In the genomic region with DNA sequence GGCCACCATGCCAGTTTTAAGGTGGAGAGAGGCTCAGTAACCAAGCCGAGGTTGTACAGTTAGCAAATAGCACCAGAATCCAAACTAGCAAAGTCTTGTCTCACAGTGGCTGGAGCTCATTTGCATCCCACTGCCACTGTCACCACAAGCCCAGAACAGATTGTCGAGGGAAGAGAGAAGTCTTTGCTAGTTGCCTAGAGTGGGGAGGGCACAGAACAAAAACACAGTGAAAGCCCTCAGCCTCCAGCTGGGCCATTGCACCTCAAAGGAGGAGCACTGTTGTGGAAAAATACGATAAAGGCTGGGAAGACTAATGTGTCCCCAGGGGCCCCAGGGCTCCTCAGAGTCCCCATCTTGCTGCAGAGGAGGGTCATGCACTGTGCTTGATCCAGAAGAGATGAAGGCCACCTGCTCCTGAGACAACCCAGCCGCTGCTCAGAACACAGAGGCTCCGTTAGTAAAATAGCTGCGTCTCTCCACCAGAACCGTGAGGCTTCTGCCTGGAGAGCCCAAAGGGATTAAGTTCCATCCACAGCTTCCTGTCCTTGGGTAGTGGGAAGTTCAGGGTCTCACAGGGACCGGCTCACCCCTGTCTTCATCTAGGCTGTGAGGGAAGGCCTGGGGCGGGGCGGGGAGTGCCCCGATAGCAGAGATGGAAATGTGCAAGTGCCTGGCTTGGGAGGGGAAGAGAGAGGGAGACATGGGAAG, we compare ENCODE assay signal across 9 mouse cellular contexts. TPM values are rescaled to one million over a fixed set of nuclear protein-coding genes. Genes with fewer than 3 reads are reported as not detected.
DNase-seq lines count a peak whose midpoint lies in the region; ATAC-seq lines count a peak whose summit lies in the region.
"Had no signal": no experiment of that assay in that cellular context is flagged by ENCODE, and none has a peak within 500 bp of the region (broad histone marks: within the 10 kb centered on the region; RNA-seq: fewer than 3 reads in every experiment).

No protein-coding gene starts in this region.

- peaks cover 5% of the 10 kb centered on the region; the same call in 1 of the 2 replicates for H3K4me1 ChIP-seq in midbrain, embryonic 11.5 days (ENCODE audit: control insufficient read depth, insufficient read depth, low read length)
- H3K4me1 ChIP-seq in midbrain, embryonic 15.5 days = peaks cover 7% of the 10 kb centered on the region; the same call in 1 of the 2 replicates
- H3K4me1 ChIP-seq in stomach, embryonic 15.5 days = peaks cover 36% of the 10 kb centered on the region

- no peak overlapping the region for H3K4me2 ChIP-seq in midbrain, embryonic 11.5 days
- H3K4me2 ChIP-seq in midbrain, embryonic 15.5 days = no peak overlapping the region
- 0 out of 2 replicates have a peak overlapping the region, but pooled peaks have one; percentile 3 for H3K4me2 ChIP-seq in stomach, embryonic 15.5 days

- no peak for ATAC-seq in midbrain, embryonic 11.5 days (ENCODE audit: low FRiP score)
- ATAC-seq in midbrain, embryonic 15.5 days (replicated peaks) = no peak
- ATAC-seq in stomach, embryonic 15.5 days (ENCODE audit: insufficient read depth, low FRiP score, low read depth) = peak; percentile 63
- no peak for ATAC-seq in monocyte, adult 5-6 weeks (replicated peaks; ENCODE audit: insufficient number of reproducible peaks, low FRiP score, low TSS enrichment, poor library complexity, severe bottlenecking)

- no peaks in the 10 kb centered on the region for H3K36me3 ChIP-seq in midbrain, embryonic 11.5 days (ENCODE audit: control insufficient read depth, insufficient read depth, low read length)
- no peaks in the 10 kb centered on the region for H3K36me3 ChIP-seq in midbrain, embryonic 15.5 days (replicated peaks)
- no peaks in the 10 kb centered on the region for H3K36me3 ChIP-seq in stomach, embryonic 15.5 days

- DNase-seq in midbrain, embryonic 11.5 days (ENCODE audit: low spot score, missing footprints) = peak; percentile 87
- peak; percentile 67 to 85 for DNase-seq in heart, adult 18-20 months
- peak; percentile 62 for DNase-seq in kidney, adult 9 months
- no peak for DNase-seq in spleen, postnatal 4 days (ENCODE audit: low spot score in 2 of 2)
- no peak for DNase-seq in natural killer cell, adult 2 months (ENCODE audit: low spot score in 2 of 2)

- H3K27me3 ChIP-seq in midbrain, embryonic 11.5 days (ENCODE audit: control insufficient read depth, insufficient read depth, low read length) = no peaks in the 10 kb centered on the region
- H3K27me3 ChIP-seq in midbrain, embryonic 15.5 days (replicated peaks) = no peaks in the 10 kb centered on the region
- no peaks in the 10 kb centered on the region for H3K27me3 ChIP-seq in stomach, embryonic 15.5 days (replicated peaks)

- H3K9ac ChIP-seq in midbrain, embryonic 11.5 days (ENCODE audit: low read length) = no peak overlapping the region; the same call in 1 of the 2 replicates
- H3K9ac ChIP-seq in midbrain, embryonic 15.5 days = no peak overlapping the region
- H3K9ac ChIP-seq in stomach, embryonic 15.5 days = no peak overlapping the region

- peak overlapping the region; percentile 14; the same call in 1 of the 2 replicates for H3K27ac ChIP-seq in midbrain, embryonic 11.5 days (ENCODE audit: low read depth, low read length)
- no peak overlapping the region for H3K27ac ChIP-seq in midbrain, embryonic 15.5 days
- H3K27ac ChIP-seq in stomach, embryonic 15.5 days = peak overlapping the region; percentile 89

- 20% methylated on average over 11 of the region's 11 CpGs for WGBS in midbrain, embryonic 11.5 days
- 9% methylated on average over 11 of the region's 11 CpGs for WGBS in midbrain, embryonic 15.5 days
- 22% methylated on average over 11 of the region's 11 CpGs for WGBS in stomach, embryonic 15.5 days

- H3K4me3 ChIP-seq in midbrain, embryonic 11.5 days (ENCODE audit: low read depth, low read length) = no peak overlapping the region
- no peak overlapping the region for H3K4me3 ChIP-seq in midbrain, embryonic 15.5 days
- H3K4me3 ChIP-seq in stomach, embryonic 15.5 days (replicated peaks) = no peak overlapping the region

- H3K9me3 ChIP-seq in midbrain, embryonic 11.5 days (ENCODE audit: control insufficient read depth, low read length) = no peaks in the 10 kb centered on the region
- no peaks in the 10 kb centered on the region for H3K9me3 ChIP-seq in midbrain, embryonic 15.5 days
- no peaks in the 10 kb centered on the region for H3K9me3 ChIP-seq in stomach, embryonic 15.5 days

RNA-seq across cellular contexts. Expression of a gene that starts 12.8 kb away (rescaled TPM):
- 0.18 and 0.22 TPM in 2 replicates for polyA plus RNA-seq in midbrain, embryonic 11.5 days (2014; fragmentation: Nextera tagmentation; extraction: Ambion mirVana)
- 0.30 and 0.40 TPM in 2 replicates for polyA plus RNA-seq in midbrain, embryonic 15.5 days (2015; fragmentation: Nextera tagmentation; extraction: Ambion mirVana)
- 1 to 10 TPM; 3.3 to 4.7 TPM for total RNA-seq in heart, adult 18-20 months (2021)
- 19.1 and 22.7 TPM in 2 replicates for polyA plus RNA-seq in stomach, embryonic 15.5 days (2015; fragmentation: Nextera tagmentation; extraction: Ambion mirVana)
- total RNA-seq in monocyte, adult 5-6 weeks (2017) = 0.68 to 0.75 TPM in 2 of 3 replicates, not detected in the other
- total RNA-seq: megakaryocyte-erythroid progenitor cell, adult 5-6 weeks had no signal

RNA-seq across cellular contexts. Expression of a gene that starts 16.7 kb away (rescaled TPM):
- polyA plus RNA-seq in midbrain, embryonic 11.5 days (2014; fragmentation: Nextera tagmentation; extraction: Ambion mirVana) = not detected in 2 replicates
- polyA plus RNA-seq in midbrain, embryonic 15.5 days (2015; fragmentation: Nextera tagmentation; extraction: Ambion mirVana) = not detected in 2 replicates
- not detected for total RNA-seq in heart, adult 18-20 months (2021)
- polyA plus RNA-seq in stomach, embryonic 15.5 days (2015; fragmentation: Nextera tagmentation; extraction: Ambion mirVana) = 1.2 and 1.6 TPM in 2 replicates
- not detected in 3 replicates for total RNA-seq in monocyte, adult 5-6 weeks (2017)
- total RNA-seq: megakaryocyte-erythroid progenitor cell, adult 5-6 weeks had no signal

RNA-seq across cellular contexts. Expression of a gene that starts 29.7 kb away (rescaled TPM):
- polyA plus RNA-seq in midbrain, embryonic 11.5 days (2014; fragmentation: Nextera tagmentation; extraction: Ambion mirVana) = 117 and 119 TPM in 2 replicates
- polyA plus RNA-seq in midbrain, embryonic 15.5 days (2015; fragmentation: Nextera tagmentation; extraction: Ambion mirVana) = 178 and 186 TPM in 2 replicates
- total RNA-seq in heart, adult 18-20 months (2021) = 10 to 100 TPM; 32.7 to 39.6 TPM
- 122 and 135 TPM in 2 replicates for polyA plus RNA-seq in stomach, embryonic 15.5 days (2015; fragmentation: Nextera tagmentation; extraction: Ambion mirVana)
- 74.4 to 107 TPM (median 101 TPM) in 3 replicates for total RNA-seq in monocyte, adult 5-6 weeks (2017)

RNA-seq across cellular contexts. Expression of a gene that starts 35.4 kb away (rescaled TPM):
- polyA plus RNA-seq in midbrain, embryonic 11.5 days (2014; fragmentation: Nextera tagmentation; extraction: Ambion mirVana) = not detected in 2 replicates
- polyA plus RNA-seq in midbrain, embryonic 15.5 days (2015; fragmentation: Nextera tagmentation; extraction: Ambion mirVana) = not detected in 2 replicates
- total RNA-seq in heart, adult 18-20 months (2021) = not detected
- polyA plus RNA-seq in stomach, embryonic 15.5 days (2015; fragmentation: Nextera tagmentation; extraction: Ambion mirVana) = not detected in 2 replicates
- not detected in 3 replicates for total RNA-seq in monocyte, adult 5-6 weeks (2017)
- total RNA-seq: megakaryocyte-erythroid progenitor cell, adult 5-6 weeks had no signal

RNA-seq across cellular contexts. Expression of a gene that starts 40.4 kb away (rescaled TPM):
- not detected in 2 replicates for polyA plus RNA-seq in midbrain, embryonic 11.5 days (2014; fragmentation: Nextera tagmentation; extraction: Ambion mirVana)
- polyA plus RNA-seq in midbrain, embryonic 15.5 days (2015; fragmentation: Nextera tagmentation; extraction: Ambion mirVana) = not detected in 2 replicates
- not detected for total RNA-seq in heart, adult 18-20 months (2021)
- not detected in 2 replicates for polyA plus RNA-seq in stomach, embryonic 15.5 days (2015; fragmentation: Nextera tagmentation; extraction: Ambion mirVana)
- not detected in 3 replicates for total RNA-seq in monocyte, adult 5-6 weeks (2017)
- total RNA-seq: megakaryocyte-erythroid progenitor cell, adult 5-6 weeks had no signal

Comparison
In these comparisons a context has a peak if more than half of its experiments do, and no peak if none do; other contexts are left out.
1. DNase-seq: peak in midbrain, embryonic 11.5 days (single experiment), heart, adult 18-20 months (2 of 2) and kidney, adult 9 months (single experiment); none in spleen, postnatal 4 days (0 of 2) and natural killer cell, adult 2 months (0 of 2).
2. RNA of a gene that starts 12.8 kb away (polyA plus RNA-seq): 19.1 to 22.7 TPM in stomach, embryonic 15.5 days; 0.30 to 0.40 TPM in midbrain, embryonic 15.5 days and 0.18 to 0.22 TPM in midbrain, embryonic 11.5 days; every median in the first group is over 10 times any median in the second.